ENCODE assay signal across 19 mouse cellular contexts in the genomic region with DNA sequence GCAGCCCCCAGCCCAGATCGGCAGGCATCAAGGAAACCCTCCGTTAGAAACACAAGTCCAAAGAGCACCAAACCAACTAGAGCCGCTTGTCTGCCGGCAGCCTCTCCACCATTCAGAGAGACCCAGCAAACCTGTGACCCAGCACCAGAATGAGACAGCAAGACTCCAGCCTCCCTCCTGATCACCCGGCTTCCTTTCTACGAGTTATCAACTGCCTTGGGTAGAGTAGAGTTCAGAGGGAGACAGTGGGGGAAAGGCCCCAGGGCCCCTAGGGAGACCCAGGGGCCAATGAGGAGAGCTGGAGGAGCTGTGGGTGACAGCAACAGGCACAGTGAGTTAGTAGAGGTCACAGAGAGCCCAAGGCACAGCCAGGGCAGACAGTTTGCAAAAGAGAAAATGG. TPM values are rescaled to one million over a fixed set of nuclear protein-coding genes. Genes with fewer than 3 reads are reported as not detected.
DNase-seq lines count a peak whose midpoint lies in the region; ATAC-seq lines count a peak whose summit lies in the region.
"Had no signal": no experiment of that assay in that cellular context is flagged by ENCODE, and none has a peak within 500 bp of the region (broad histone marks: within the 10 kb centered on the region; RNA-seq: fewer than 3 reads in every experiment).

No protein-coding gene starts in this region.

- 62% methylated on average over 6 of the region's 6 CpGs for WGBS in heart, embryonic 13.5 days
- WGBS in kidney, embryonic 15.5 days = 53% methylated on average over 6 of the region's 6 CpGs
- 58% methylated on average over 6 of the region's 6 CpGs for WGBS in embryonic facial prominence, embryonic 15.5 days
- WGBS in liver, embryonic 11.5 days = 54% methylated on average over 6 of the region's 6 CpGs

- peaks cover 5% of the 10 kb centered on the region; the same call in 1 of the 2 replicates for H3K36me3 ChIP-seq in heart, embryonic 13.5 days
- peaks cover 16% of the 10 kb centered on the region for H3K36me3 ChIP-seq in kidney, embryonic 15.5 days
- peaks cover 40% of the 10 kb centered on the region for H3K36me3 ChIP-seq in embryonic facial prominence, embryonic 15.5 days
- no peaks in the 10 kb centered on the region for H3K36me3 ChIP-seq in liver, embryonic 11.5 days (ENCODE audit: control insufficient read depth, insufficient read depth, low read length)
- H3K36me3 ChIP-seq: G1E; liver, embryonic 15.5 days had no signal

- intact Hi-C loops in heart, postnatal 25 days (cut with DNase I) = loop anchor here (1.0 kb wide), 1 partner anchor 65 kb away; a partner anchor contains a TSS

- H3K4me2 ChIP-seq in heart, embryonic 13.5 days = no peak overlapping the region
- H3K4me2 ChIP-seq in kidney, embryonic 15.5 days = no peak overlapping the region
- no peak overlapping the region for H3K4me2 ChIP-seq in embryonic facial prominence, embryonic 15.5 days (replicated peaks)
- no peak overlapping the region for H3K4me2 ChIP-seq in liver, embryonic 11.5 days
- H3K4me2 ChIP-seq: liver, embryonic 15.5 days; lung, embryonic 14.5 days; neural tube, embryonic 13.5 days had no signal

- no peak for ATAC-seq in cerebellum, adult (ENCODE audit: insufficient number of reproducible peaks, low FRiP score, low TSS enrichment)
- no peak for ATAC-seq in heart, embryonic 13.5 days (ENCODE audit: extremely low read depth, insufficient number of reproducible peaks, low FRiP score, low TSS enrichment)
- ATAC-seq in kidney, embryonic 15.5 days (replicated peaks; ENCODE audit: low FRiP score) = no peak
- no peak for ATAC-seq in embryonic facial prominence, embryonic 15.5 days (ENCODE audit: insufficient number of reproducible peaks, low FRiP score, low TSS enrichment, low read depth)
- ATAC-seq in liver, embryonic 11.5 days (replicated peaks; ENCODE audit: low FRiP score) = no peak

- H3K4me1 ChIP-seq in heart, embryonic 13.5 days = peaks cover 22% of the 10 kb centered on the region; the same call in 1 of the 2 replicates
- H3K4me1 ChIP-seq in kidney, embryonic 15.5 days = peaks cover 48% of the 10 kb centered on the region
- H3K4me1 ChIP-seq in embryonic facial prominence, embryonic 15.5 days = peaks cover 40% of the 10 kb centered on the region
- H3K4me1 ChIP-seq in liver, embryonic 11.5 days (replicated peaks; ENCODE audit: control insufficient read depth, insufficient read depth, low read length) = no peaks in the 10 kb centered on the region; the same call in 1 of the 2 replicates
- H3K4me1 ChIP-seq: liver, embryonic 15.5 days had no signal

- peak; percentile 13 for DNase-seq in cerebellum, adult 11-12 months
- no peak for DNase-seq in heart, postnatal 25 days (ENCODE audit: low spot score)
- DNase-seq in kidney, adult 9 months = no peak
- no peak for DNase-seq in liver, embryonic 11.5 days (ENCODE audit: low spot score)
- DNase-seq: gastrocnemius, postnatal 10 days; layer of hippocampus, adult 9-11 months; right cerebral cortex, postnatal 4 days; thymus, adult 18-20 months; thymus, postnatal 36 days had no signal

- no peak overlapping the region for H3K27ac ChIP-seq in heart, embryonic 13.5 days (replicated peaks)
- peak overlapping the region; percentile 20; the same call in 1 of the 2 replicates for H3K27ac ChIP-seq in kidney, embryonic 15.5 days
- H3K27ac ChIP-seq in embryonic facial prominence, embryonic 15.5 days (replicated peaks) = peak overlapping the region; percentile 24; the same call in 1 of the 2 replicates
- no peak overlapping the region for H3K27ac ChIP-seq in liver, embryonic 11.5 days (ENCODE audit: low read depth, low read length)
- H3K27ac ChIP-seq: liver, embryonic 15.5 days; neural tube, embryonic 13.5 days; stomach, postnatal 0 days had no signal

- H3K9ac ChIP-seq in heart, embryonic 13.5 days = peak overlapping the region; percentile 15
- H3K9ac ChIP-seq in kidney, embryonic 15.5 days = no peak overlapping the region
- H3K9ac ChIP-seq in embryonic facial prominence, embryonic 15.5 days = no peak overlapping the region
- H3K9ac ChIP-seq in liver, embryonic 11.5 days (ENCODE audit: low read depth, low read length) = no peak overlapping the region
- H3K9ac ChIP-seq: liver, embryonic 15.5 days; lung, embryonic 14.5 days; neural tube, embryonic 13.5 days had no signal

- no peak overlapping the region for H3K4me3 ChIP-seq in heart, embryonic 13.5 days
- H3K4me3 ChIP-seq in kidney, embryonic 15.5 days (replicated peaks) = no peak overlapping the region
- no peak overlapping the region for H3K4me3 ChIP-seq in embryonic facial prominence, embryonic 15.5 days (replicated peaks)
- H3K4me3 ChIP-seq in liver, embryonic 11.5 days (ENCODE audit: low read depth, low read length) = no peak overlapping the region
- H3K4me3 ChIP-seq: liver, embryonic 15.5 days; neural tube, embryonic 13.5 days had no signal

- H3K27me3 ChIP-seq in heart, embryonic 13.5 days (replicated peaks) = peaks cover 82% of the 10 kb centered on the region
- no peaks in the 10 kb centered on the region for H3K27me3 ChIP-seq in kidney, embryonic 15.5 days
- no peaks in the 10 kb centered on the region for H3K27me3 ChIP-seq in embryonic facial prominence, embryonic 15.5 days
- peaks cover 51% of the 10 kb centered on the region for H3K27me3 ChIP-seq in liver, embryonic 11.5 days (replicated peaks; ENCODE audit: control insufficient read depth, insufficient read depth, low read length)

- no peaks in the 10 kb centered on the region for H3K9me3 ChIP-seq in heart, embryonic 13.5 days
- H3K9me3 ChIP-seq in kidney, embryonic 15.5 days (replicated peaks) = no peaks in the 10 kb centered on the region
- no peaks in the 10 kb centered on the region for H3K9me3 ChIP-seq in embryonic facial prominence, embryonic 15.5 days (replicated peaks)
- no peaks in the 10 kb centered on the region for H3K9me3 ChIP-seq in liver, embryonic 11.5 days (ENCODE audit: control insufficient read depth, low read length)
- H3K9me3 ChIP-seq: G1E; liver, embryonic 15.5 days; neural tube, embryonic 13.5 days had no signal

RNA-seq across cellular contexts. Expression of a gene that starts 28.2 kb away (rescaled TPM):
- polyA plus RNA-seq in heart, embryonic 13.5 days (2015; fragmentation: Nextera tagmentation; extraction: Ambion mirVana) = 0.96 and 1.6 TPM in 2 replicates
- 1 to 10 TPM; 2.0 to 2.7 TPM for total RNA-seq in heart, postnatal 25 days (2021)
- polyA plus RNA-seq in kidney, embryonic 15.5 days (2015; fragmentation: Nextera tagmentation; extraction: Ambion mirVana) = 3.4 and 6.0 TPM in 2 replicates
- polyA plus RNA-seq in embryonic facial prominence, embryonic 15.5 days (2015; fragmentation: Nextera tagmentation; extraction: Ambion mirVana) = 2.8 and 4.4 TPM in 2 replicates
- 3.2 and 6.0 TPM in 2 replicates for polyA plus RNA-seq in liver, embryonic 11.5 days (2014; fragmentation: Nextera tagmentation; extraction: Ambion mirVana)
- polyA plus RNA-seq: G1E had no signal

RNA-seq across cellular contexts. Expression of a gene that starts 53.0 kb away (rescaled TPM):
- 3.4 and 5.8 TPM in 2 replicates for polyA plus RNA-seq in heart, embryonic 13.5 days (2015; fragmentation: Nextera tagmentation; extraction: Ambion mirVana)
- total RNA-seq in heart, postnatal 25 days (2021) = 10 to 100 TPM; 15.4 to 21.5 TPM
- 8.5 and 9.9 TPM in 2 replicates for polyA plus RNA-seq in kidney, embryonic 15.5 days (2015; fragmentation: Nextera tagmentation; extraction: Ambion mirVana)
- polyA plus RNA-seq in embryonic facial prominence, embryonic 15.5 days (2015; fragmentation: Nextera tagmentation; extraction: Ambion mirVana) = 29.1 and 30.3 TPM in 2 replicates
- 2.7 and 4.7 TPM in 2 replicates for polyA plus RNA-seq in liver, embryonic 11.5 days (2014; fragmentation: Nextera tagmentation; extraction: Ambion mirVana)
- total RNA-seq: common myeloid progenitor, adult 5-6 weeks had no signal
- polyA plus RNA-seq: G1E had no signal

Comparison
In these comparisons a context has a peak if more than half of its experiments do, and no peak if none do; other contexts are left out.
1. H3K27ac ChIP-seq: peak in kidney, embryonic 15.5 days (single experiment) and embryonic facial prominence, embryonic 15.5 days (single experiment); none in heart, embryonic 13.5 days (single experiment) and liver, embryonic 11.5 days (single experiment).